ENCODE assay signal across 14 mouse cellular contexts in the genomic region with DNA sequence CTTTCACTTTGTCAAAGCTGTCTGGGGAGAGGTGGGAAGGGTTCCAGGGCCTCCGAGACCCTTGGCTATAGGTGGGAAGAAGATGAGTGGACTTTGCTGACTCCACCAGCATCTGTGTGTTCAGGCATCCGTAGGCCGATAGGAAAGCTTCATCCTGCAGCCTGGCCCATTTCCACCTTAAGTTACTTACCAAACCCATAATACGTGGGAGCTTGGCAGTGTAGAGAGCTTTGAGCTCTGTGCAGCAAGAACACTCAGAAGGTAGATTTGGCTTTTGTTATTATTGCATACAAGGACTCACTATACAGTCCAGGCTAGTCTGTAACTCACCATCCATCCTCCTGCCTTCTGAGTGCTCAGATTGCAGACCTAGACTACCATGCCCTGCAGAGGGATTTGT.
"Had no signal": no experiment of that assay in that cellular context is flagged by ENCODE, and none has a peak within 500 bp of the region (broad histone marks: within the 10 kb centered on the region; RNA-seq: fewer than 3 reads in every experiment).

No protein-coding gene starts in this region.

- DNase-seq: kidney, adult 11 months; kidney, adult 9 months; kidney, postnatal 36 days; layer of hippocampus, adult 9-11 months; layer of hippocampus, postnatal 36 days; lung, adult 18-20 months; lung, postnatal 4 days; midbrain, embryonic 14.5 days had no signal

- H3K9ac ChIP-seq: liver, embryonic 14.5 days; neural tube, embryonic 15.5 days; stomach, embryonic 15.5 days had no signal

- H3K9me3 ChIP-seq: midbrain, embryonic 10.5 days; neural tube, embryonic 15.5 days; stomach, embryonic 15.5 days had no signal

- H3K4me3 ChIP-seq: midbrain, embryonic 10.5 days; myocyte; neural tube, embryonic 15.5 days; stomach, embryonic 15.5 days had no signal

- H3K4me1 ChIP-seq: midbrain, embryonic 10.5 days; neural tube, embryonic 15.5 days; stomach, embryonic 15.5 days had no signal

- H3K4me2 ChIP-seq: neural tube, embryonic 15.5 days; stomach, embryonic 15.5 days had no signal

- H3K36me3 ChIP-seq: midbrain, embryonic 10.5 days; neural tube, embryonic 15.5 days; stomach, embryonic 15.5 days had no signal

- H3K27ac ChIP-seq: kidney, postnatal 0 days; liver, embryonic 14.5 days; midbrain, embryonic 10.5 days; neural tube, embryonic 15.5 days; stomach, embryonic 15.5 days had no signal
